Mouse (Mus musculus) kidney, embryonic 16.5 days (tissue): Measurements from ENCODE around the gene Shkbp1. TPM values are rescaled to one million over a fixed set of nuclear protein-coding genes. Genes with fewer than 3 reads are reported as not detected.
A peak's percentile ranks its signal among the peaks of the same experiment; 100 is the strongest.

Experiments
- ATAC-seq: fragments of 200-750 bp; cut with Nextera tagmentation; 2 replicates; pipeline ENCODE4 v1.8.0; 2017; ENCODE audit warnings: moderate TSS enrichment; ENCODE audit not compliant: low FRiP score, low TSS enrichment
- H3K27ac ChIP-seq: fragments of 300-500 bp; sonication (generic); 2 replicates; pipeline ENCODE4 v1.5.1; 2014; ENCODE audit warnings: low read length
- H3K27me3 ChIP-seq: fragments of 300-500 bp; sonication (generic); 2 replicates; pipeline ENCODE4 v1.6.1; 2014; ENCODE audit warnings: low read length, control low read depth, mixed read lengths; ENCODE audit not compliant: insufficient read depth
- H3K36me3 ChIP-seq: fragments of 300-500 bp; sonication (generic); 2 replicates; pipeline ENCODE4 v1.6.1; 2014; ENCODE audit warnings: low read length, control low read depth, mixed read lengths; ENCODE audit not compliant: insufficient read depth
- H3K4me1 ChIP-seq: fragments of 300-500 bp; sonication (generic); 2 replicates; pipeline ENCODE4 v1.6.1; 2014; ENCODE audit warnings: low read length, control low read depth, mixed read lengths; ENCODE audit not compliant: insufficient read depth
- H3K4me2 ChIP-seq: fragments of 300-500 bp; sonication (generic); replicated peaks from 2 replicates; pipeline ENCODE4 v1.6.1; 2014; ENCODE audit warnings: low read depth, low read length
- H3K4me3 ChIP-seq: fragments of 300-500 bp; sonication (generic); 2 replicates; pipeline ENCODE4 v1.5.1; 2014; ENCODE audit warnings: mild to moderate bottlenecking, low read length
- H3K9ac ChIP-seq: fragments of 300-500 bp; sonication (generic); replicated peaks from 2 replicates; pipeline ENCODE4 v1.6.1; 2014; ENCODE audit warnings: low read length
- H3K9me3 ChIP-seq: fragments of 300-500 bp; sonication (generic); 2 replicates; pipeline ENCODE4 v1.6.1; 2016; ENCODE audit warnings: low read length, control low read depth
- WGBS: fragments of 180-500 bp; shearing (Covaris S2); extraction: QIAGEN DNeasy Blood & Tissue Kit; methylation state at CpG from one replicate; pipeline ENCODE4 v1.1.7; 2014; 5-methylcytosine and 5-hydroxymethylcytosine counted together
- polyA plus RNA-seq: library from polyadenylated mRNA; unstranded; fragments of >200 nt; fragmentation: Nextera tagmentation; extraction: Ambion mirVana; gene quantifications from 2 replicates; pipeline ENCODE4 v1.2.1, GENCODE M21; 2015

The Shkbp1 gene
- 51.4 and 56.9 TPM in 2 replicates for polyA plus RNA-seq

- ATAC-seq = peak; percentile 93
- under 1% methylated on average over 34 of the region's 34 CpGs for WGBS
Measured at GRCm38 (mm10) chr7:27355745-27356240, at the start of gene Shkbp1. TSS of gene Shkbp1 (minus strand) at chr7:27356019.

GRCm38 (mm10) chr7:27404203-27404942, 48.6 kb upstream of the Shkbp1 start:
- no peak overlapping the region for H3K9ac ChIP-seq
- no peak overlapping the region for H3K27ac ChIP-seq
- 6% methylated on average over 77 of the region's 81 CpGs for WGBS
- H3K4me3 ChIP-seq = peak overlapping the region; percentile 22; the same call in 1 of the 2 replicates
- H3K4me1 ChIP-seq = peaks cover 11% of the 10 kb centered on the region
- peak overlapping the region; percentile 23 for H3K4me2 ChIP-seq
- peaks cover 9% of the 10 kb centered on the region for H3K9me3 ChIP-seq
- peaks cover 81% of the 10 kb centered on the region for H3K27me3 ChIP-seq
- no peak for ATAC-seq
- H3K36me3 ChIP-seq = no peaks in the 10 kb centered on the region

More at GRCm38 (mm10) chr7:27355745-27356240, at the start of gene Shkbp1:
- peak within 1 kb of the TSS; percentile 68 for H3K9ac ChIP-seq
- peaks cover 16% of the 10 kb centered on the region for H3K36me3 ChIP-seq
- peaks cover 28% of the 10 kb centered on the region for H3K4me1 ChIP-seq
- no peaks in the 10 kb centered on the region for H3K9me3 ChIP-seq
- no peaks in the 10 kb centered on the region for H3K27me3 ChIP-seq
- peak within 1 kb of the TSS; percentile 92 for H3K4me2 ChIP-seq
- peak within 1 kb of the TSS; percentile 93 for H3K27ac ChIP-seq
- H3K4me3 ChIP-seq = peak within 1 kb of the TSS; percentile 77

- Histone ChIP-seq H3K27me3 (peaks cover 73% of the 10 kb centered on the region), H3K9me3 (peaks cover 9% of the 10 kb centered on the region), H3K4me2 (no peak overlapping the region), H3K27ac (no peak overlapping the region), H3K36me3 (no peaks in the 10 kb centered on the region), H3K4me1 (no peaks in the 10 kb centered on the region), H3K4me3 (no peak overlapping the region), H3K9ac (no peak overlapping the region)
- 10% methylated on average over 16 of the region's 16 CpGs for WGBS
- ATAC-seq = no peak
Measured at GRCm38 (mm10) chr7:27402675-27403074, 46.9 kb upstream of the Shkbp1 start.

GRCm38 (mm10) chr7:27400545-27400944, 44.7 kb upstream of the Shkbp1 start:
- 67% methylated on average over 7 of the region's 7 CpGs for WGBS
- no peak overlapping the region for H3K4me3 ChIP-seq
- no peak overlapping the region for H3K4me2 ChIP-seq
- peaks cover 13% of the 10 kb centered on the region; the same call in 1 of the 2 replicates for H3K4me1 ChIP-seq
- no peak overlapping the region for H3K9ac ChIP-seq
- H3K27ac ChIP-seq = no peak overlapping the region
- no peak for ATAC-seq
- H3K9me3 ChIP-seq = peaks cover 6% of the 10 kb centered on the region
- H3K36me3 ChIP-seq = no peaks in the 10 kb centered on the region
- peaks cover 73% of the 10 kb centered on the region for H3K27me3 ChIP-seq

- no peak overlapping the region for H3K27ac ChIP-seq
- H3K4me3 ChIP-seq = no peak overlapping the region; the same call in 1 of the 2 replicates
- peak; percentile 50 for ATAC-seq
- 18% methylated on average over 26 of the region's 26 CpGs for WGBS
- H3K4me2 ChIP-seq = no peak overlapping the region
- no peaks in the 10 kb centered on the region for H3K36me3 ChIP-seq
- peaks cover 68% of the 10 kb centered on the region for H3K27me3 ChIP-seq
- no peak overlapping the region for H3K9ac ChIP-seq
- peaks cover 13% of the 10 kb centered on the region; the same call in 1 of the 2 replicates for H3K4me1 ChIP-seq
- H3K9me3 ChIP-seq = no peaks in the 10 kb centered on the region
Measured at GRCm38 (mm10) chr7:27397048-27397949, 41.5 kb upstream of the Shkbp1 start.

GRCm38 (mm10) chr7:27396184-27397047, 40.6 kb upstream of the Shkbp1 start:
- peak; percentile 17; the same call in 1 of the 2 replicates for ATAC-seq
- no peaks in the 10 kb centered on the region for H3K9me3 ChIP-seq
- H3K4me3 ChIP-seq = peak overlapping the region; percentile 54
- H3K27me3 ChIP-seq = peaks cover 71% of the 10 kb centered on the region
- H3K4me2 ChIP-seq = peak overlapping the region; percentile 81
- H3K4me1 ChIP-seq = peaks cover 13% of the 10 kb centered on the region; the same call in 1 of the 2 replicates
- H3K27ac ChIP-seq = no peak overlapping the region
- no peaks in the 10 kb centered on the region for H3K36me3 ChIP-seq
- 2% methylated on average over 28 of the region's 68 CpGs for WGBS
- peak overlapping the region; percentile 35; the same call in 1 of the 2 replicates for H3K9ac ChIP-seq

GRCm38 (mm10) chr7:27395521-27396183, 39.8 kb upstream of the Shkbp1 start:
- ATAC-seq = no peak
- peaks cover 13% of the 10 kb centered on the region; the same call in 1 of the 2 replicates for H3K4me1 ChIP-seq
- 3% methylated on average over 22 of the region's 22 CpGs for WGBS
- no peak overlapping the region for H3K9ac ChIP-seq
- peaks cover 79% of the 10 kb centered on the region for H3K27me3 ChIP-seq
- H3K27ac ChIP-seq = no peak overlapping the region
- H3K4me3 ChIP-seq = peak overlapping the region; percentile 54
- H3K9me3 ChIP-seq = no peaks in the 10 kb centered on the region
- peak overlapping the region; percentile 81 for H3K4me2 ChIP-seq
- no peaks in the 10 kb centered on the region for H3K36me3 ChIP-seq

- ATAC-seq = no peak
- no peak overlapping the region for H3K4me2 ChIP-seq
- H3K4me3 ChIP-seq = no peak overlapping the region
- H3K27ac ChIP-seq = no peak overlapping the region
- peaks cover 51% of the 10 kb centered on the region for H3K27me3 ChIP-seq
- H3K9me3 ChIP-seq = no peaks in the 10 kb centered on the region
- no peak overlapping the region for H3K9ac ChIP-seq
- peaks cover 5% of the 10 kb centered on the region; the same call in 1 of the 2 replicates for H3K4me1 ChIP-seq
- no peaks in the 10 kb centered on the region for H3K36me3 ChIP-seq
- 36% methylated on average over 16 of the region's 16 CpGs for WGBS
Measured at GRCm38 (mm10) chr7:27391416-27391815, 35.6 kb upstream of the Shkbp1 start.
